Comparison of ENCODE assay signal across 17 mouse cellular contexts in genomic region chr1:23998866-23999265, GRCm38 (mm10).
"Had no signal": no experiment of that assay in that cellular context is flagged by ENCODE, and none has a peak within 500 bp of the region (broad histone marks: within the 10 kb centered on the region; RNA-seq: fewer than 3 reads in every experiment).

No protein-coding gene starts in this region.

- H3K27ac ChIP-seq: limb, embryonic 10.5 days; limb, embryonic 13.5 days; liver, embryonic 15.5 days; stomach, postnatal 0 days had no signal

- ATAC-seq: intestine, postnatal 0 days had no signal

- H3K9me3 ChIP-seq: limb, embryonic 10.5 days; limb, embryonic 13.5 days; liver, embryonic 15.5 days had no signal

- H3K4me3 ChIP-seq: limb, embryonic 10.5 days; limb, embryonic 13.5 days; liver, embryonic 15.5 days; megakaryocyte, embryonic 14.5 days had no signal

- H3K4me1 ChIP-seq: limb, embryonic 10.5 days; limb, embryonic 13.5 days; liver, embryonic 15.5 days had no signal

- DNase-seq: kidney, adult 2 months; kidney, postnatal 10 days; kidney, postnatal 36 days; lung, adult 2 months; lung, postnatal 14 days; lung, postnatal 4 days; midbrain, embryonic 14.5 days; thymus, adult 2 months; thymus, postnatal 14 days; thymus, postnatal 4 days had no signal

- H3K27me3 ChIP-seq: limb, embryonic 13.5 days; liver, embryonic 15.5 days; megakaryocyte, embryonic 14.5 days had no signal

- H3K9ac ChIP-seq: limb, embryonic 13.5 days; liver, embryonic 15.5 days had no signal

- H3K4me2 ChIP-seq: limb, embryonic 13.5 days; liver, embryonic 15.5 days; midbrain, embryonic 11.5 days had no signal
